Mouse (Mus musculus) intestine, embryonic 15.5 days (tissue): ENCODE data around the gene Gm10142. TPM values are rescaled to one million over a fixed set of nuclear protein-coding genes. Genes with fewer than 3 reads are reported as not detected.
A peak's percentile ranks its signal among the peaks of the same experiment; 100 is the strongest.
"Not testable (repeated sequence)": the region's sequence is repeated elsewhere in the genome, so short reads cannot be mapped to it uniquely, and the experiment has no call there.

Source experiments
- ATAC-seq: fragments of 200-750 bp; cut with Nextera tagmentation; 2 replicates; pipeline ENCODE4 v1.8.0; 2017; ENCODE audit warnings: moderate TSS enrichment, moderate library complexity
- H3K27ac ChIP-seq: fragments of 300-500 bp; sonication (generic); 2 replicates; pipeline ENCODE4 v1.5.1; 2015; ENCODE audit warnings: mild to moderate bottlenecking, inconsistent platforms
- H3K27me3 ChIP-seq: fragments of 300-500 bp; sonication (generic); replicated peaks from 2 replicates; pipeline ENCODE4 v1.6.1; 2015; ENCODE audit warnings: inconsistent platforms
- H3K36me3 ChIP-seq: fragments of 300-500 bp; sonication (generic); 2 replicates; pipeline ENCODE4 v1.6.1; 2015; ENCODE audit warnings: inconsistent platforms
- H3K4me1 ChIP-seq: fragments of 300-500 bp; sonication (generic); replicated peaks from 2 replicates; pipeline ENCODE4 v1.6.1; 2015; ENCODE audit warnings: inconsistent platforms
- H3K4me2 ChIP-seq: fragments of 300-500 bp; sonication (generic); replicated peaks from 2 replicates; pipeline ENCODE4 v1.6.1; 2015; ENCODE audit warnings: mild to moderate bottlenecking, inconsistent platforms
- H3K4me3 ChIP-seq: fragments of 300-500 bp; sonication (generic); replicated peaks from 2 replicates; pipeline ENCODE4 v1.5.1; 2015; ENCODE audit warnings: inconsistent platforms
- H3K9ac ChIP-seq: fragments of 300-500 bp; sonication (generic); 2 replicates; pipeline ENCODE4 v1.6.1; 2015; ENCODE audit warnings: inconsistent platforms
- H3K9me3 ChIP-seq: fragments of 300-500 bp; sonication (generic); 2 replicates; pipeline ENCODE4 v1.6.1; 2016; ENCODE audit warnings: inconsistent platforms
- WGBS: fragments of 180-500 bp; shearing (Covaris S2); methylation state at CpG from one replicate; pipeline ENCODE4 v1.1.7; 2015; 5-methylcytosine and 5-hydroxymethylcytosine counted together
- polyA plus RNA-seq: library from polyadenylated mRNA; unstranded; fragments of >200 nt; fragmentation: Nextera tagmentation; extraction: Ambion mirVana; gene quantifications from 2 replicates; pipeline ENCODE4 v1.2.1, GENCODE M21; 2015

Gene Gm10142
- not detected in 2 replicates for polyA plus RNA-seq

DNA sequence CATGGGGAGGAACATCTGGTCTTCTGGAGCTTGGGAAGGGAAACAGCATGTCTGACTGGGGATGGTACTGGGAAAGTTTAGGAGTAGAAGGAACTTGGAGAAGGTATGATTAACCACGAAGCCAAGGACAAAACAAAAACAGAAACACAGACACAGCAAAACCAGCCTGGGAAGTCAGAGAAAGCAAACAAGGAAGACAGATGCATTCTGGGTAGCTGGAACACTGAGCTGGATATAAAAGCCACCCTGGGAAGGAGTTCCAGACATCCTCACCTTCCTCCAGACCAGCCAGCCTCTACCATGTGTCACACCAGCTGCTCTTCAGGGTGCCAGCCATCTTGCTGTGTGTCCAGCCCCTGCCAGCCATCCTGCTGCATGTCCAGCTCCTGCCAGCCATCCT, at the start of gene Gm10142:
Gm10142 (plus strand) TSS at position 301 of the 400 bp plus-strand sequence.
- H3K9ac ChIP-seq: no peak within 1 kb of the TSS
- no peak for ATAC-seq
- H3K4me3 ChIP-seq: no peak within 1 kb of the TSS
- H3K4me2 ChIP-seq: no peak within 1 kb of the TSS
- no peaks in the 10 kb centered on the region for H3K36me3 ChIP-seq
- WGBS: 81% methylated on average over 1 of the region's 1 CpGs
- no peaks in the 10 kb centered on the region for H3K9me3 ChIP-seq
- H3K27ac ChIP-seq: no peak within 1 kb of the TSS
- H3K27me3 ChIP-seq: no peaks in the 10 kb centered on the region
- H3K4me1 ChIP-seq: no peaks in the 10 kb centered on the region

GRCm38 (mm10) chr10:77666342-77666741, 49.3 kb upstream of the Gm10142 start:
- H3K9ac ChIP-seq: no peak overlapping the region
- no peak overlapping the region for H3K4me3 ChIP-seq
- ATAC-seq: no peak
- H3K27me3 ChIP-seq: peaks cover 8% of the 10 kb centered on the region; the same call in 1 of the 2 replicates
- H3K27ac ChIP-seq: no peak overlapping the region
- no peaks in the 10 kb centered on the region for H3K36me3 ChIP-seq
- H3K4me1 ChIP-seq: no peaks in the 10 kb centered on the region
- H3K4me2 ChIP-seq: no peak overlapping the region
- 77% methylated on average over 8 of the region's 8 CpGs for whole genome bisulfite sequencing
- H3K9me3 ChIP-seq: no peaks in the 10 kb centered on the region

GRCm38 (mm10) chr10:77667402-77667801, 48.2 kb upstream of the Gm10142 start:
- ATAC-seq: no peak
- 82% methylated on average over 4 of the region's 4 CpGs for WGBS
- H3K4me3 ChIP-seq: no peak overlapping the region
- H3K27ac ChIP-seq: no peak overlapping the region
- H3K9ac ChIP-seq: no peak overlapping the region
- no peak overlapping the region for H3K4me2 ChIP-seq
- no peaks in the 10 kb centered on the region for H3K4me1 ChIP-seq
- peaks cover 8% of the 10 kb centered on the region; the same call in 1 of the 2 replicates for H3K27me3 ChIP-seq
- H3K36me3 ChIP-seq: no peaks in the 10 kb centered on the region
- H3K9me3 ChIP-seq: no peaks in the 10 kb centered on the region

DNA sequence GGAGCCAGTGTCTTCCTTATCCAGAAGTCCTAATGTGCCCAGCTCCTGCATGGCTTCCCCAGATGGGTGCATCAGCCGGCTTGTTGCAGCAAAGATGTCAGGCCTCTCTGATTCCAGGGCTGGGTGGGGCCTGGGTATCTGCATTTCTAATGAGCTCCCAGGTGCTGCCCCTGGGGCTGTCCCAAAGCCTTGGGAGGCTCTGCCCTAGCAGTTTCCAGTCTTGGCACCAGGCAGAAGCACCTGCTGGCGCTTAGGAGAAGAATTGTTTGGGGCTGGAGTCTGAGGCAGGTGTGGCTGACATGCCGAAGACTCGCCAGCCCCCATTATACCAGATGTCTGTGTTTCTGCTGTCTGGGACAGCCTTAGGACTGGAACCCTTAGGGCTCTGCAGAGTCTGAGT, 44.9 kb upstream of the Gm10142 start:
- Histone ChIP-seq H3K9me3 (no peaks in the 10 kb centered on the region), H3K27me3 (peaks cover under 1% of the 10 kb centered on the region; the same call in 1 of the 2 replicates), H3K4me3 (no peak overlapping the region), H3K9ac (no peak overlapping the region), H3K36me3 (no peaks in the 10 kb centered on the region), H3K27ac (no peak overlapping the region), H3K4me2 (no peak overlapping the region), H3K4me1 (no peaks in the 10 kb centered on the region)
- WGBS: 80% methylated on average over 4 of the region's 4 CpGs
- ATAC-seq: no peak

GRCm38 (mm10) chr10:77671519-77671918, 44.1 kb upstream of the Gm10142 start:
- peak; percentile 72 for ATAC-seq
- WGBS: 23% methylated on average over 4 of the region's 4 CpGs
- H3K27me3 ChIP-seq: peaks cover 4% of the 10 kb centered on the region; the same call in 1 of the 2 replicates
- no peaks in the 10 kb centered on the region for H3K9me3 ChIP-seq
- H3K36me3 ChIP-seq: no peaks in the 10 kb centered on the region
- H3K9ac ChIP-seq: no peak overlapping the region
- H3K4me3 ChIP-seq: no peak overlapping the region
- H3K4me2 ChIP-seq: no peak overlapping the region
- no peaks in the 10 kb centered on the region for H3K4me1 ChIP-seq
- no peak overlapping the region for H3K27ac ChIP-seq

- Histone ChIP-seq H3K9me3 (no peaks in the 10 kb centered on the region), H3K4me1 (peaks cover 11% of the 10 kb centered on the region), H3K27ac (no peak overlapping the region), H3K4me2 (no peak overlapping the region), H3K4me3 (no peak overlapping the region), H3K9ac (no peak overlapping the region), H3K36me3 (no peaks in the 10 kb centered on the region), H3K27me3 (peaks cover 22% of the 10 kb centered on the region)
- no peak for ATAC-seq
- WGBS: 63% methylated on average over 13 of the region's 13 CpGs
These were observed 41.8 kb upstream of the Gm10142 start for GRCm38 (mm10) chr10:77673765-77674164.

GRCm38 (mm10) chr10:77677562-77677961, 38.0 kb upstream of the Gm10142 start:
- ATAC-seq: 0 out of 2 replicates have a peak, but pooled peaks have one; percentile 36
- Histone ChIP-seq H3K36me3 (no peaks in the 10 kb centered on the region), H3K27ac (no peak overlapping the region), H3K4me1 (peaks cover 11% of the 10 kb centered on the region), H3K9ac (no peak overlapping the region), H3K4me3 (peak overlapping the region; percentile 28), H3K27me3 (peaks cover 24% of the 10 kb centered on the region), H3K4me2 (peak overlapping the region; percentile 68), H3K9me3 (no peaks in the 10 kb centered on the region)
- WGBS: under 1% methylated on average over 35 of the region's 35 CpGs

GRCm38 (mm10) chr10:77682994-77683393, 32.6 kb upstream of the Gm10142 start:
- ATAC-seq: no peak
- Histone ChIP-seq H3K27ac (no peak overlapping the region), H3K36me3 (no peaks in the 10 kb centered on the region), H3K9me3 (no peaks in the 10 kb centered on the region), H3K27me3 (peaks cover 32% of the 10 kb centered on the region), H3K4me3 (no peak overlapping the region), H3K9ac (no peak overlapping the region), H3K4me2 (no peak overlapping the region), H3K4me1 (peaks cover 12% of the 10 kb centered on the region)
- 81% methylated on average over 7 of the region's 7 CpGs for WGBS

DNA sequence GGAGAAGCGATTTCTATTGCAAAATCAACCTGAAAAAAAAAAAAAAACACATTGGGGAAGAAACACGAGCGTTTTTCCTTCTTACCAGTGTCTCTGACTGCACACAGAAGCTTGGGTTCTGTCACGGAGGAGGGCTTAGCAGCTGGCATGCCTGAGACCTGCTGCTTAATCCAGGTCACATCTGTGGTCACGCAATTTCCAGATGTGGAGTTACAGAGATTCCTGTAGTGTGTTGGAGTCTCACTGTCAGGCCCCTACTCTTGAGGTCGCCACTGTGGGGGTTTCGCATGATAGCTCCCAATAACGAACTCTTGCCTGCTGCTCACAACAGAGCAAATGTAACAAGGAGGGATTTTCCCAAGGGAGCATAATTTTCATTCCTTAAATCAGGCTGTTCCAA, 31.4 kb upstream of the Gm10142 start:
- ATAC-seq: no peak
- H3K27me3 ChIP-seq: peaks cover 22% of the 10 kb centered on the region
- WGBS: 38% methylated on average over 8 of the region's 8 CpGs

GRCm38 (mm10) chr10:77685895-77686664, 29.5 kb upstream of the Gm10142 start, which contains the start of gene Tspear:
Gene Tspear, plus strand, starts transcription at chr10:77686569.
- Histone ChIP-seq H3K4me1 (peaks cover 10% of the 10 kb centered on the region; the same call in 1 of the 2 replicates), H3K9me3 (no peaks in the 10 kb centered on the region), H3K4me2 (peak within 1 kb of the TSS; percentile 39), H3K36me3 (no peaks in the 10 kb centered on the region), H3K4me3 (no peak within 1 kb of the TSS), H3K9ac (no peak within 1 kb of the TSS), H3K27ac (no peak within 1 kb of the TSS), H3K27me3 (peaks cover 22% of the 10 kb centered on the region)
- ATAC-seq: peak; percentile 81
- 5% methylated on average over 22 of the region's 22 CpGs for WGBS

More for the DNA sequence above, 31.4 kb upstream of the Gm10142 start:
- peaks cover 10% of the 10 kb centered on the region; the same call in 1 of the 2 replicates for H3K4me1 ChIP-seq
- H3K4me3 ChIP-seq: no peak overlapping the region
- H3K9me3 ChIP-seq: no peaks in the 10 kb centered on the region
- H3K4me2 ChIP-seq: no peak overlapping the region
- H3K9ac ChIP-seq: no peak overlapping the region
- H3K36me3 ChIP-seq: no peaks in the 10 kb centered on the region
- no peak overlapping the region for H3K27ac ChIP-seq

DNA sequence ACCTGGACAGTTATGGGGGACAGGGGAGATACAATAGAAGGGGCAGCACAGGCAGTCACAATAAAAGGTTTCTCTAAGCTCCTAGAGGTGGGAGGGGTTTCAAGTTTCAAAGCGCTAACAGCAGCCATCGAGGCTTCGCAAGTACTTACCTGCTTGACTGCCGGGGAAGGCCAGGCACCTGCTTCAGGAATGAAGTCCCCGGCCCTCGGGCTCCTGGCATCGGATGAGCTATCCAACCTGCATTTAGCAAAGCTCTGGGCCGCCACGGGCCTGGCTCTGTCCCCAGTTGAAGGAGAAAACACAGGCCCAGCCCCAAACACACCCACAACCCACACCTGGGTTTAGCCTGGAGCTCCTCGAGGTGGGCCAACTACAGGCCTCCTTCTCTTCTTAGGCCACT, 28.6 kb upstream of the Gm10142 start:
- Histone ChIP-seq H3K4me1 (peaks cover 10% of the 10 kb centered on the region; the same call in 1 of the 2 replicates), H3K9me3 (no peaks in the 10 kb centered on the region), H3K4me3 (no peak overlapping the region), H3K36me3 (no peaks in the 10 kb centered on the region), H3K4me2 (no peak overlapping the region), H3K9ac (no peak overlapping the region), H3K27ac (no peak overlapping the region), H3K27me3 (peaks cover 22% of the 10 kb centered on the region)
- 33% methylated on average over 10 of the region's 10 CpGs for WGBS
- no peak for ATAC-seq

DNA sequence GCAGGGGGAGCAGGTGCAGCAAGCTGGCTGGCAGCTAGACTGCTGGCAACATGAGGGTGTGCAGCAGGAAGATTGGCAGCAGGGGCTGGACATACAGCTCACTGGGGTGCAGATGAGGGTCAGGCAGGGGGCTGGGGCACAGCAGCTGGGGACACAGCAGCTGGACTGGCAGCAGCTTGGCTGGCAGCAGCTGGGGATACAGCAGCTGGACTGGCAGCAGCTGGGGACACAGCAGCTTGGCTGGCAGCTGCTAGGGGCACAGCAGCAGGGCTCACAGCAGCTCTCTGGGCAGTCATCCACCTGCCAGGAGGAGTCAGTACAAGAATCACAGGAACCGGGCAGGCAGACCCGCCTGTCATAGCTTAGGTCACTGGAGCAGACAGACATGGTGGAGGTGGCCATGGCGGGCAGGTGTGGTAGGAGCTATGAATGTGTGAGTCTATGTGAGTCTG, 25.2 kb upstream of the Gm10142 start, which contains the start of gene Gm19402:
Gm19402 (minus strand) TSS at position 402 of the 452 bp plus-strand sequence.
- WGBS: 80% methylated on average over 3 of the region's 3 CpGs
- H3K36me3 ChIP-seq, ATAC-seq, H3K9me3 ChIP-seq, H3K27ac ChIP-seq, H3K4me3 ChIP-seq, H3K4me1 ChIP-seq, H3K9ac ChIP-seq, H3K4me2 ChIP-seq: not testable (repeated sequence)
- peaks cover 19% of the 10 kb centered on the region for H3K27me3 ChIP-seq
